Mouse (Mus musculus): ENCODE results near the gene Arhgap27. TPM values are rescaled to one million over a fixed set of nuclear protein-coding genes. Genes with fewer than 3 reads are reported as not detected.
"Not testable (repeated sequence)": the region's sequence is repeated elsewhere in the genome, so short reads cannot be mapped to it uniquely, and the experiment has no call there.

Gene Arhgap27
- polyA plus RNA-seq, 1 experiment = 61.0 TPM

GRCm38 (mm10) chr11:103314736-103315374 lies 48.6 kb downstream of the Arhgap27 start:
- WGBS = 43% methylated on average over 10 of the region's 10 CpGs
- DNase-seq (ENCODE audit: low read depth, low spot score) = no peak

DNA sequence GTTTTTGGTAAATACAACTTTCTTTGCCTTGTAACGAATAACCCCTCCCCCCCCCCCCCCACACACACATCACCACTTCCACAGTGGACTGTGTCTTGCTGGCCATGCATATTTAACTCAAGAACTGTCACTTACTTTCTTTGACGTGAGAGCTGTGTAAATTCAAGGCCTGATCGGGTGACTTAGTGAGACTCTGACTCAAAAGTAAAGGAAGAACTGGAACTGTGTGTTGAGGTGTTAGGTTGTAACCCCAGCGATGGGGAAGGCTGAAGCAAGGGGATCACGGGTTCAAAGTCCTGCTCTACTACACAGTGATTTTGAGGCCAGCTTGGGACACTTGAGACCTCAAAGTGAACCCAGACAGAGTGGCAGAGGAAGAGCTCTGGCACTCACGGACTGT lies 50.0 kb downstream of the Arhgap27 start:
- no peak for DNase-seq (ENCODE audit: low read depth, low spot score)
- WGBS = 63% methylated on average over 6 of the region's 6 CpGs

DNA sequence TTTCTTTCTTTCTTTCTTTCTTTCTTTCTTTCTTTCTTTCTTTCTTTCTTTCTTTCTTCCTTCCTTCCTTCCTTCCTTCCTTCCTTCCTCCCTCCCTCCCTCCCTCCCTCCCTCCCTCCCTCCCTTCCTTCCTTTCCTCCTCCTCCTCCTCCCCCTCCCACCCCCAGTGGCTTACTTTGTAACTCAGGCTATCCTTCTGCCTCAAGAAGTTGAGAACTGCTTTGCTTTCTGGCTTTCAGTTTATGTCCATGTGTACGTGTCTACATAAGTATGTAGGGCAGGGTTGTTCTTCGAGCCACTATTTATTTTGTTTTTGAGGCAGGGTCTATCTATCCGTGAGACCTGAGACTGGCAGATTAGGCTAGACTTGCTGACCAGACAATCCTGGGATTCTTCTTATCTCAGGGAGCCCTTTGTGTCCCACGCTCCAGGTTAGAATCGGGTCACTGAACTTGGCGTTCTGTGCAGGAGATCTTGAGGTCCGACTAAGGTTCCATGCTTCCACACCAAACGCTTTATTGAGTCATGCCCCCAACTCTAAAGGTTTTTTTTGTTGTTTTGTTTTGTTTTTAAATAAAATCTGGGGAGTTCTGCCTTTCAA lies 50.7 kb downstream of the Arhgap27 start:
- no peak for DNase-seq (ENCODE audit: low read depth, low spot score)
- WGBS = 73% methylated on average over 8 of the region's 8 CpGs

DNA sequence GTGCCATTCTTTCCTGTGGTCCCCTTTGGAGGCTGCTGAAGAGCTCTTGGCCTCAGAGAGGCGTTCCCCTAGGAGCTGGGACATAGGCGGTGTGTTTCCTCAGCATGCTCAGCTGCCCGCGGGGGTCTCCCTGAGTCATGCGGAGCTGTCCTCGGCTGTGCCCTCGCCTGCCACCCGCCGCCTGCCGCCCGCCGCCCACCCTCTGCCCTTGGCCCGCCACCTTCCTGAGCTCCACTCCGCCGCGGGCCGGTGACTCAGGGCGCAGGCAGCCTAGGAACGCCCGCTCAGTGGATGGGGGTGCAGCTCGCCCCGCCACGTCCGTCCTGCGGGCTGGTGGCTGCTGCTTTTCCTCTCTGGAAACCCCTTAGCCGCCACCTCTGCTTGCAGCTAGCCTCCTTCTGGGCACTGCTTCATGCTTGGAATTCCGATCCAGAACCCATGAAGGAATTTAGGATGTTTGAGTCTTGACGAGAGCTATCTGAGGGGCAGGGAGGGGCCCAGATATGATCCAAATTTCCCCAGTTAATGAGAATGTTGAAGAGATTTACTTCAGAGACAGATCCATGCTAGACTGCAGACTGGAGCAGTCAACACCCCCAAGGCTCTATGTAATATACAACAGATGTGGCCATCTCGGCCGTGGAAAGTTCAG lies 51.4 kb downstream of the Arhgap27 start:
- no peak for DNase-seq (ENCODE audit: low read depth, low spot score)
- WGBS = 6% methylated on average over 30 of the region's 30 CpGs

DNA sequence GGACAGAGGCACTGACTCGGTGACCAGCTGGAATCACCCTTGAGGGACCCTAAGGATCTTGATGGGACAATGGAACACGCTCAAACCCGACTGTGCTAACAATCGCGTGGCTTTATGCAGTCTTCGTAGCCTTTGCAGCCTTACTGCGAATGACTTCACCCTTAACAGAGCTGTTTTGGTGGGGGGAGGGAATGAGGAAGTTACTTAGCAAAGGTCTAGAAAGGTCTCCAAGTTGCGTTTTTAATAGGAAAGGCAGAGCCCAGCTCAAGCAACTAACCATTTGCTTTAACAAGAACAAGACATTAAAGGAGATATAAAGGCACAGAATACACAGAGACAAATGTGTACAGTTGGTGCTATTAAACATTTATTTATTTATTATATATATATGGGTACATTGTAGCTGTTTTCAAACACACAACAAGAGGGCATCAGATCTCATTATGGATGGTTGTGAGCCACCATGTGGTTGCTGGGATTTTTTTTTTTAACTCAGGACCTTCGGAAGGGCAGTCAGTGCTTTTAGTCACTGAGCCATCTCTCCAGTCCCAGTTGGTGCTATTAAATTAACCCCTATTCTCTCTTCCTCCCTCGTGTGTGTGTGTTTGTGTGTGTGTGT lies 53.4 kb downstream of the Arhgap27 start:
- DNase-seq (ENCODE audit: low read depth, low spot score) = no peak
- WGBS = 60% methylated on average over 10 of the region's 10 CpGs

DNA sequence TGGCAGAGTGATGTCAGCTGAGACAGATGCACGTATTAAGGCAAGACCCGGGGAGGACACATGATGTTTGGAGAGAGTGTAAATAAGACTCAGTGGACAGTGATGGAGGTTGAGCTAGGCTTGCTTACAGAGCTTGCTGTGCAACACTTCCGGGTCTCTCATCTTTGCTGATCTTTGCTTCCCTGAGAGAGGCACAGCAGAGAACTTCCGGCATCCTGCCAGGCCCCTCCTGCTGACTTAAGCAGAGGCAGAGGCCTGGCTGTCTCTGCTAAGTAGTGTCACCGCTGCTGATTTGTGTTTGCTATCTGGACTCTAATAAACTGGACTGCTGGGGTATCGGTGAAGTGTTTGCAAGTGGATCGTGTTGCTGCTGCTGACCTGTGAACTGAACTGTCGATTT lies 55.6 kb downstream of the Arhgap27 start:
- WGBS = 45% methylated on average over 8 of the region's 8 CpGs
- DNase-seq (ENCODE audit: low read depth, low spot score) = no peak

- DNase-seq (ENCODE audit: low read depth, low spot score) = no peak
- 75% methylated on average over 9 of the region's 9 CpGs for WGBS
Measured at GRCm38 (mm10) chr11:103304525-103304924, 59.0 kb downstream of the Arhgap27 start.

DNA sequence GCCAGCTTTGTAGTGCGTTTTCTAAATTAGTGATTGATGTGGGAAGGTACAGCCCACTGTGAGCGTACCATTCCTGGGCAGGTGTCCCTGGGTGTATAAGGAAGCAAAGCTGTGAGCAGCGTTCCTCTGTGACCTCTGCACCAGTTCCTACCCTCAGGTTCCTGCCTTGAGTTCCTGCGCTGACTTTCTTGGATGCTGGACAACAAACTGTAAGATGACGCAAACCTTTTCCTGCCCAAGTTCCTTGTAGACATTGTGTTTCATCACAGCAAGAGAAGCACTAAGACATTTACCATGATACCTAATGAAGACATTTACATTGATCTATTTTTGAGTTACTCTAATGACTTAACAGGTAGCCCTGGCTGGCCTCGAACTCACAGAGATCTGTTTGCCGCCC lies 68.7 kb downstream of the Arhgap27 start:
- WGBS = 77% methylated on average over 7 of the region's 7 CpGs

GRCm38 (mm10) chr11:103294066-103294465 lies 69.4 kb downstream of the Arhgap27 start:
- DNase-seq (ENCODE audit: low read depth, low spot score) = no peak
- WGBS = 76% methylated on average over 6 of the region's 6 CpGs

More for the DNA sequence above, 68.7 kb downstream of the Arhgap27 start:
- DNase-seq (ENCODE audit: low read depth, low spot score) = no peak

- WGBS = 61% methylated on average over 5 of the region's 5 CpGs
- no peak for DNase-seq (ENCODE audit: low read depth, low spot score)
Measured at GRCm38 (mm10) chr11:103292890-103293287, 70.6 kb downstream of the Arhgap27 start.

DNA sequence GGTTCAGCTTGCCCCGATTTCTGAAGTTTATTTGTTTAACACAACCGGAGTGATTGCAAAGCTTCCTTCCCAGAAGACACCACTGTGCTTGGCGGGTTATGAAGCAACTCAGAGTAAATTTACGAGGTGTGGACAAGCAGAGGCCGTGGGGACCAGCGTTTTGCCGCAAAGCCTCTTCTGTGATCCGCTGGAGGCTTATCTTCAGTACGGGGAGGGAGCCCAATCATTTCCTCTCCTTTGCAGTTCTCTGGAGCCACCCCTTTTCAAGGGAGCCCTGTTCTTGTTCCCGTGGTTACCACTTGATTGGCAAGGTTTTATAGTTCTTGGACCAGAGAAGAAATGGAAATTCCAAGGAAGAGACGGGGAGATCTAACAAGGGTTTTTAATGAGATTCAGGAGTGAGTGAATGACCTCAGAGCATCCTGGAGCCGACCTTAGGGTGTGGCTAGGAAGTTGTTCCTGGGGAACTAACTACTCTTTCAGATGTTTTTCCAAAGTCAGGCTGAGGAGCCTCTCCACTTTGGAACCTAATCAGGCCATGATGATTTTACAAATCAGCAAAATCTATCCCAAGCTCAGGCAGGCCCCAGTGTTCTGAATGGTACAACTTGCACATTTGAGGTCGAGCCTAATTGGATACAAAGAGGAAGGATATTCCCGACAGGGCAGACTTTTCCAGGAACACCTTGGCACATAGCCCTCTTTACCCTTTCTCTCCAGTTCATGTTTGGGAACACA lies 71.2 kb downstream of the Arhgap27 start:
- WGBS = 5% methylated on average over 14 of the region's 14 CpGs
- peak; percentile 13 for DNase-seq (ENCODE audit: low read depth, low spot score)

DNA sequence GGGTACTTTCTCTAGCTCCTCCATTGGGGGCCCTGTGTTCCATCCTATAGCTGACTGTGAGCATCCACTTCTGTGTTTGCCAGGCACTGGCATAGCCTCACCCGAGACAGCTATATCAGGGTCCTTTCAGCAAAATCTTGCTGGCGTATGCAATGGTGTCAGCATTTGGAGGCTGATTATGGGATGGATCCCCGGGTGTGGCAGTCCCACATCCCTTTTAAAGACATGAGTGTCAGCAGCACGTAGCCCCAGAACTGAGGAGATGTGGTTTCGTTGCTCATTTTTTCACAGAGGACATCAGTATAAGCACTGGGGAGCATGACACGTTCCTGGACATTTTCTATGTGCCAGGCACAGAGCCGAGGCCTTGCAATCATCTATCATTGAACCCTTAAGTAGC lies 72.7 kb downstream of the Arhgap27 start:
- DNase-seq (ENCODE audit: low read depth, low spot score) = not testable (repeated sequence)
- WGBS = 88% methylated on average over 7 of the region's 7 CpGs

DNA sequence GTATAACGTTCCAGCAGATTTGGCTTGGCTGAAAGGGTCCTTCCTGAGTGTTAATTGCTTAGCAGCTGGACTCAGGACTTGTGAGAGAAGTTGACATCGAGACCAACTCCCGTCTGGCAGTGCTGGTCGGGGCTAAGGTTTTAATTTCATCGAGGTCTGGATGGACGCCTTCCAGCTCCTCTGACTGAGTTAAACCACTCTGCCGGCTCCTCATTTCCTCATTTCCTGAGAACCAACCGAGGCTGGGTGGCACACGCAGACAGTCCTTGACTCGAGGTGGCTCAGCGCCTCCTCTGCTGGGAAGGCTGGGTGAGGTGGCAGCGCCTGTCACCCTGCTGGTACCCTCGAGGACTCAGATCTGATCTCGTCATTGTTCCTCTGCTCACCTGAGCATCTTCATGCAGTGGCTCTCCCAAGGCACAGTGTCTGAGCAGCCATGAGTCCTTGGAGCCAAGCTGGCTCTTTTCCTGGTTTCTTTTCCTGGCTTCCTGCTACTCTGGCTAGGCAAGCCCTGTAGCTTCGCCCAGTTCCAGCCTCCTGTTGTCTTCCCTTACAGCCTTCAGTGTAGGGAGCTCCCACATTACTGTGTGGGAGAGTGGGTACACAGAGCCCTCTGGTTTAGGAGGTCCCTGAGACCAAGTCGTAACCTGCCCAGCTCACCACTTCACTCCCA lies 75.1 kb downstream of the Arhgap27 start:
- no peak for DNase-seq (ENCODE audit: low read depth, low spot score)
- 53% methylated on average over 16 of the region's 16 CpGs for WGBS

DNA sequence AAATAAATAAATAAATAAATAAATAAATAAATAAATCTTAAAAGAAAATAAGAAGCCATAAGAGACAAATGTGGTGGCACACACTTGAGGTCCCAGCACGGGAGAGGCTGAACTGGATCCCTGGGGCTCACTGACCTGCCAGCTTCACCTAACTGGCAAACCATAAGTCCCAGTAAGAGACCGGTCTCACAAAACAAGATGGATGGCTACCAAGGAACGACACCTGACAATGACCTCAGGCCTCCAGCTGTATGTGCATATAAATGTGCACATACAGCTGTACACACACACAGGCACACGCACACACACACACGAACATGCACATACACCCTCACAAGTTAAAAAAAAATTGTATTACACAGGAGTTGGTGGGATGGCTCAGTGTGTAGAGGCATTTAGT lies 76.6 kb downstream of the Arhgap27 start:
- 93% methylated on average over 5 of the region's 5 CpGs for WGBS
- DNase-seq (ENCODE audit: low read depth, low spot score) = no peak

- DNase-seq (ENCODE audit: low read depth, low spot score) = no peak
- WGBS = 53% methylated on average over 6 of the region's 6 CpGs
Measured at GRCm38 (mm10) chr11:103285951-103286350, 77.5 kb downstream of the Arhgap27 start.

- 90% methylated on average over 10 of the region's 10 CpGs for WGBS
- DNase-seq (ENCODE audit: low read depth, low spot score) = no peak
Measured at GRCm38 (mm10) chr11:103285276-103285675, 78.2 kb downstream of the Arhgap27 start.

- DNase-seq (ENCODE audit: low read depth, low spot score) = no peak
- 47% methylated on average over 7 of the region's 7 CpGs for WGBS
Measured at GRCm38 (mm10) chr11:103281784-103282183, 81.7 kb downstream of the Arhgap27 start.
